Mouse (Mus musculus) stomach, postnatal 0 days (tissue): ENCODE measurements around the gene Fkbp8. TPM values are rescaled to one million over a fixed set of nuclear protein-coding genes. Genes with fewer than 3 reads are reported as not detected.

Source experiments
- ATAC-seq: fragments of 200-750 bp; cut with Nextera tagmentation; 2 replicates; pipeline ENCODE4 v1.8.0; 2017; ENCODE audit not compliant: low FRiP score, low TSS enrichment
- DNase-seq: peaks from one replicate; pipeline ENCODE4 v3.0.0-alpha.2; 2016; ENCODE audit warnings: low spot score
- H3K27ac ChIP-seq: fragments of 300-500 bp; sonication (generic); replicated peaks from 2 replicates; pipeline ENCODE4 v1.5.1; 2014; ENCODE audit warnings: mild to moderate bottlenecking, control low read depth
- H3K27me3 ChIP-seq: fragments of 300-500 bp; sonication (generic); 2 replicates; pipeline ENCODE4 v1.6.1; 2014; ENCODE audit warnings: low read length; ENCODE audit not compliant: control insufficient read depth, insufficient read depth
- H3K36me3 ChIP-seq: fragments of 300-500 bp; sonication (generic); 2 replicates; pipeline ENCODE4 v1.6.1; 2014; ENCODE audit warnings: low read length, mixed read lengths; ENCODE audit not compliant: control insufficient read depth, insufficient read depth
- H3K4me1 ChIP-seq: fragments of 300-500 bp; sonication (generic); replicated peaks from 2 replicates; pipeline ENCODE4 v1.6.1; 2014; ENCODE audit warnings: antibody characterized with exemption; ENCODE audit not compliant: control insufficient read depth, insufficient read depth
- H3K4me2 ChIP-seq: fragments of 300-500 bp; sonication (generic); replicated peaks from 2 replicates; pipeline ENCODE4 v1.6.1; 2014; ENCODE audit warnings: low read depth, mild to moderate bottlenecking, control low read depth, moderate library complexity
- H3K4me3 ChIP-seq: fragments of 300-500 bp; sonication (generic); 2 replicates; pipeline ENCODE4 v1.5.1; 2014; ENCODE audit warnings: low read depth, low read length, control low read depth
- H3K9ac ChIP-seq: fragments of 300-500 bp; sonication (generic); 2 replicates; pipeline ENCODE4 v1.6.1; 2014; ENCODE audit warnings: mild to moderate bottlenecking, low read length, control low read depth, mixed read lengths
- H3K9me3 ChIP-seq: fragments of 300-500 bp; sonication (generic); 2 replicates; pipeline ENCODE4 v1.6.1; 2016; ENCODE audit warnings: low read length; ENCODE audit not compliant: control insufficient read depth
- CTCF ChIP-seq: IDR thresholded peaks from 2 replicates; pipeline ENCODE4 v1.5.1; 2016; ENCODE audit warnings: antibody characterized with exemption, low read depth, mild to moderate bottlenecking, moderate library complexity
- EP300 ChIP-seq: optimal IDR thresholded peaks from 2 replicates; pipeline ENCODE3; 2016; ENCODE audit warnings: antibody characterized with exemption
- WGBS: fragments of 180-500 bp; shearing (Covaris S2); extraction: QIAGEN DNeasy Blood & Tissue Kit; methylation state at CpG from one replicate; pipeline ENCODE4 v1.1.7; 2014; 5-methylcytosine and 5-hydroxymethylcytosine counted together
- polyA plus RNA-seq: library from polyadenylated mRNA; unstranded; fragments of >200 nt; fragmentation: Nextera tagmentation; extraction: Ambion mirVana; gene quantifications from 2 replicates; pipeline ENCODE4 v1.2.1, GENCODE M21; 2015

Gene Fkbp8
- polyA plus RNA-seq, 1 experiment from 2014 or later: 179 TPM

DNA sequence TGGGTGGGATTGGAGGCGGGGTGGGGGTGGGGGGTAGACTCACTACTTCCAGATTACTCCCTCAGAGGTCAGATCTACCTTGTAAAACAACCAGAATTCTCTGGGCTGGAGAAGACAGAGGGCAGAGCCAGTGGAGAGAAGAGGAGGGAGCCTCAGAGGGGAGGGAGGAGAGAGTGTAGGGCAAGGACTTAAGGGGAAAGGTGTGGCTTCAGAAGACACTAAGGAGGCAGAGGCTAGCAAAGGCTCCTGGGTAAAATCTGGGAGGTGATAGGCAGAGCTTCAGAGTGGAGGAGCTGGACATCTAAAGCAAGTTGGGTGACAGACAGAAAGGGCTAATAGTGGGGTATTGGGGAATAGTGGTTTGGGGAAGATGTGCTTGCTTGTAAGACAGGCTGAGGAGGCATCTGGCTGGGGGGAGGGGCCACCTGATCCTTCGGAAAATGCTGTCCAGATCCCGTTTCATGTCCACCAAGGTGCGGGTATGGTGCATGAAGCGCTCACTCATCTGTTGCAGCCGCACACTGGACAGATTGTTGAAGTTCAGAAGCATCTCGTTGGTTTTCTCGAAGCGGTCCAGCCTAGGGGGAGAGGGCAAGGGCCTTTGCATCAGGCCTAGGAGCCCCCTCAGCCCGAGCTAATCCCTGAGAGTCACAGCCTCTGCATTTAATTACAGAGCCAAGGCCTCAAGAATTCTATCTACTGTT is 9.4 kb upstream of the Fkbp8 start:
- Histone ChIP-seq H3K9me3 (no peaks in the 10 kb centered on the region), H3K27ac (no peak overlapping the region), H3K9ac (no peak overlapping the region), H3K4me1 (no peaks in the 10 kb centered on the region), H3K27me3 (no peaks in the 10 kb centered on the region), H3K4me3 (no peak overlapping the region), H3K4me2 (no peak overlapping the region), H3K36me3 (peaks cover 5% of the 10 kb centered on the region)
- ATAC-seq (no peak), DNase-seq (no peak)
- WGBS: 84% methylated on average over 10 of the region's 10 CpGs
- TF ChIP-seq EP300 (no peak), CTCF (no peak)

DNA sequence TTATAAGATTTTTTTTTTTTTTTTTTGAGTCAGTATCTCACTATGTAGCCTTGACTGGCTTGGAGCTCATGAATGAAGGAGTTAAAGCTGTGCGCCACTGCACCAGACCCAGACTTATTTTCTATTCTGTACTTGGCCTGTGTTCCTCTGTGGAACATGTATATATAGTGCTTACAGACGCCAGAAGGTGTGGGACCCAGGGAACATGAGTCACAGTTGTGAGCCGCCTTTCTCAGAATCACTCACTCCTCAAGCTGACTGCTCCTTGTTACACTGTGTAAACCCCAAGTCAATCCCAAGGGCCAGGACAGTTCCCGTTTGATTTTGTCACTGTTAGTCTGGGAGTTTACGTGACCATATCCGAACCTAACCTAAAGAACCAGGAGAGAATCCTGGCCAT is 8.5 kb upstream of the Fkbp8 start:
- 73% methylated on average over 6 of the region's 6 CpGs for WGBS
- H3K4me3 ChIP-seq: no peak overlapping the region
- no peak for TF ChIP-seq CTCF
- TF ChIP-seq EP300: no peak
- ATAC-seq (peak; percentile 33; the same call in 1 of the 2 replicates), DNase-seq (no peak)
- peaks cover 3% of the 10 kb centered on the region for H3K36me3 ChIP-seq
- H3K9me3 ChIP-seq: no peaks in the 10 kb centered on the region
- no peaks in the 10 kb centered on the region for H3K4me1 ChIP-seq
- H3K9ac ChIP-seq: no peak overlapping the region
- H3K27me3 ChIP-seq: no peaks in the 10 kb centered on the region
- 0 out of 2 replicates have a peak overlapping the region, but pooled peaks have one; percentile 8 for H3K27ac ChIP-seq
- no peak overlapping the region for H3K4me2 ChIP-seq

DNA sequence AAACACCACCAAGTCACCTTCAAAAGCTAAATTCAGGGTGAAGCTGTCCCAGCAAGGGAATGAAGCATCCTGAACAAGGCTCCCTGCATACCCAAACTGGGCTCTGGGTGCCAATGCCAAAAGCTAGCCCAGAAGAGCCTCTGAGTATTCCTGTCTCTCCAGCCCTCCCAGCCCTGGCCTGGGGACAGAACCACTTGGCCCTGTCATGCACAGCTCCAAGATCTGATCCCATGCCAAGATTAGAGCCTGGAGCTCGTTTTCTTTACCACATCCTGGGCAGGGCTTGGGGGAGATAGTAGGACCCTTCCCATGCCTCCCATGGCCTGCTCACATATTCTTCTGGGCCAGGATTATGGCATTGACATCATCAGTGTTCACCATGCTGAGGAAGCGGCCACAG is 7.9 kb upstream of the Fkbp8 start:
- ATAC-seq (no peak), DNase-seq (no peak)
- no peak overlapping the region for H3K4me2 ChIP-seq

DNA sequence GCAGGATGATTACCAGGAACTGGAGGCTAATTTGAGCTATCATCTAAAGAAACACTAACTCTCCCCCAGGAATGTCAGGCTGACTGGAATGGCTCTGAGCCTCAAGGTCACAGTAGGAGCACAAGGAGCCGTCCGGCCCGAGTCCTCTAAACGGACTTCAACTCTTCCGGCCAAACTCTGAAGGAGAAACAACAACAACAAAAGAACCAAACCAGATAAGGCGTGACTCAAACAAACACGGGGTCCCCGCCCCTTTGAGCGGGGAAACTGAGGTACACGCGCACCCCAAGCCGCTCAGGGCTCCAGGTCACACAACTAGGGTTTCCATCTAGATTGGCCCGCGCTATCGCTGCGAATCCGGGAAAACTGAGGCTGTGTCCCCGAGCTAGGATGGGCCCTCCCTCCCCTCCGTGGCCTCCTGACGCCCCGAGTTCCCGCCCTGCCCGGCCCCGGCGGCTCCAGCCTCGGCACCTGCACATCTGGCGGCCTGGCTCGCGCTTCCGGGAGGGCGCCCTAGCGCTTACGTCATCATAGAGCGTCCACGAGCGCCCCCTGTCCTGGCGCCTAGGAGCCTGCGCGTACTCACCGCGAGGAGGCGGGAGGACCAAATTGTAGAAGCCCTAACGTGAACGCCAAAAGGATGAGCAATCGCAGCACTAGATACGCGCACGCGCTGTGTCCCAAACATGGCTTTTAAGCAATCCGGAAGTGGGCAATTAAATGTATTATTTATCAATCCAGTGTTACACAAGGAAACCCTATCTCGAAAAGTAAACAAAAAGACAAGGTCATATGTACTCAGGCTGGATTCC is 4.7 kb upstream of the Fkbp8 start:
- DNase-seq: peak; percentile 95
- Histone ChIP-seq H3K4me3 (peak overlapping the region; percentile 77), H3K9ac (peak overlapping the region; percentile 81), H3K9me3 (no peaks in the 10 kb centered on the region), H3K27me3 (no peaks in the 10 kb centered on the region), H3K36me3 (no peaks in the 10 kb centered on the region), H3K4me1 (no peaks in the 10 kb centered on the region; the same call in 1 of the 2 replicates), H3K27ac (peak overlapping the region; percentile 92), H3K4me2 (peak overlapping the region; percentile 85)
- WGBS: under 1% methylated on average over 50 of the region's 51 CpGs
- TF ChIP-seq CTCF: peak; percentile 85
- peak; percentile 86 for TF ChIP-seq EP300
- peak; percentile 90 for ATAC-seq

More for the DNA sequence above, 7.9 kb upstream of the Fkbp8 start:
- Histone ChIP-seq H3K27ac (0 out of 2 replicates have a peak overlapping the region, but pooled peaks have one; percentile 8), H3K9me3 (no peaks in the 10 kb centered on the region), H3K27me3 (no peaks in the 10 kb centered on the region), H3K4me3 (no peak overlapping the region), H3K4me1 (no peaks in the 10 kb centered on the region), H3K9ac (no peak overlapping the region), H3K36me3 (peaks cover 3% of the 10 kb centered on the region)
- no peak for TF ChIP-seq CTCF
- no peak for TF ChIP-seq EP300
- 46% methylated on average over 2 of the region's 2 CpGs for WGBS

GRCm38 (mm10) chr8:70527111-70527511 is 413 bp upstream of the Fkbp8 start:
- under 1% methylated on average over 8 of the region's 8 CpGs for WGBS
- peak overlapping the region; percentile 92 for H3K27ac ChIP-seq
- no peaks in the 10 kb centered on the region for H3K9me3 ChIP-seq
- peak overlapping the region; percentile 86 for H3K4me3 ChIP-seq
- DNase-seq (no peak), ATAC-seq (0 out of 2 replicates have a peak, but pooled peaks have one; percentile 24)
- no peak for TF ChIP-seq EP300
- TF ChIP-seq CTCF: no peak
- no peaks in the 10 kb centered on the region for H3K27me3 ChIP-seq
- peaks cover 9% of the 10 kb centered on the region for H3K36me3 ChIP-seq
- peak overlapping the region; percentile 76 for H3K4me2 ChIP-seq
- H3K9ac ChIP-seq: peak overlapping the region; percentile 91
- H3K4me1 ChIP-seq: peaks cover 5% of the 10 kb centered on the region
